Mouse (Mus musculus): Measurements from ENCODE around the gene Ppp1r10. TPM values are rescaled to one million over a fixed set of nuclear protein-coding genes. Genes with fewer than 3 reads are reported as not detected.

The Ppp1r10 gene
- 10 to 100 TPM; 17.7 to 25.5 TPM for total RNA-seq (2021)
- long read RNA-seq, experiment 1, partial matches to known transcripts, result 0 of 3 reads
- long read RNA-seq, experiment 1, other reads (novel, unspliced or antisense), result 1 of 3 reads
- long read RNA-seq, experiment 2, partial matches to known transcripts, result 7 of 9 reads
- long read RNA-seq, experiment 2, other reads (novel, unspliced or antisense), result 1 of 9 reads

GRCm38 (mm10) chr17:35916297-35917142 is at the start of gene Ppp1r10, which contains the start of gene Mrps18b:
Ppp1r10 (plus strand) TSS chr17:35916434.
Mrps18b (minus strand) TSS chr17:35916389.
- peak; percentile 99 for DNase-seq

- DNase-seq, result no peak
Observed at GRCm38 (mm10) chr17:35866911-35867890, 49.0 kb upstream of the Ppp1r10 start.

- DNase-seq, result peak; percentile 62
Observed at GRCm38 (mm10) chr17:35868165-35868820, 47.9 kb upstream of the Ppp1r10 start.

- no peak for DNase-seq
Observed at GRCm38 (mm10) chr17:35868961-35869345, 47.3 kb upstream of the Ppp1r10 start.

DNA sequence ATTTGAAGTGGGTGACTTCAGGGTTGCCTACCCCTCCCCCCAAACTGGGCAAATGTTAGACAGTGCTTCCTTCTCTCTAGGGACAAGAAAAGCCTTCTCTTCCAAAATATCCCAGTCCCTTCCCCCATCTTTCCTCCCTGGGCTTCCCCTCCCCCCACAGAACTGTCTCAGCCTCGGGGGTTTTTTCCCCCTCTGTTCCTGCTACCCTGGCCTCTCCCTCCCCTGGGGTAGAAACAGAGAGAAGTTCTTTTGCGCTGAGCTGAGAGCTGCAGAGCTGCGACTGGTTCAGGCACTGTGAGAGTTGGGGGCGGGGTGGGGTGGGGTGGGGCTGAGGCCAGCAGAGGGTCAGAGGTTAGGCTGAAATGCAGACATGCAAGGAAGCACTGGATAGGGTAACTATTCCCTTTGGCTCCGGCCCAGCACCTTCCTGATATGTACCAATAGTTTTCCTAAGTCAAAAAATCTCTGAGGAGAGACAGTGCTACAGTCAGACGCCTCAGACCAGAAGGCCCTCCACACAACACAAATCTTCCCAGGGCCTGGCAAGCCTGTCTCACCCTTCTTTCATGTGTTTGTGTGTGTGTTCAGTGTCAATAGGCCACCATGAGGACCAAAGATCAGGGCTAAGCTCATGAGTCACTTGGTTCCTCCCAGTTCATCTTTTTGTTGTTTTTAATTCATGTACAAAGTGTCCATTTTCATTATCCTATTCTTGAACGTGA is 46.7 kb upstream of the Ppp1r10 start:
- peak; percentile 47 for DNase-seq

- DNase-seq, result peak; percentile 75
Observed at GRCm38 (mm10) chr17:35870151-35870883, 45.9 kb upstream of the Ppp1r10 start.

- no peak for DNase-seq
Observed at GRCm38 (mm10) chr17:35870884-35871696, 45.1 kb upstream of the Ppp1r10 start.

GRCm38 (mm10) chr17:35873774-35874519 is 42.3 kb upstream of the Ppp1r10 start:
- DNase-seq, result peak; percentile 84

DNA sequence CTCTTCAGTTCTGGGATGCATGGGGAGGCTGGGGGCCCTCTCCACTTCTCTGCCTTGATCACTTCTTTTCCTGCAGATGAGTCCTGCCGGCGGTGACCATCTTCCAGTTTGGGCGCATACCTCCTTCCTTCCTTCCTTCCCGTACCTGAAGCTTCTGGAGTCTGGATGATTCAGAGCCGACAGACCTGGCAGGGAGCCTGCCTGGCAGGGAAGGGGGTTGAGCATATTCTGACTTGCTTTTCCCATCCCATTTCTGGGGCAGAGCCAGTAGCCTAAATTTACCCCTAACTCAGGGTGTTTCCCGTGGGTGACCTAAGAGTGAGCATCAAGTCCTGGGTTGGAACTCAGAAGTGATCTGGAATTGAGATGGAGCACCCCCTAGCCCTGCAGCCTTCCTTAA is 41.5 kb upstream of the Ppp1r10 start:
- no peak for DNase-seq

DNA sequence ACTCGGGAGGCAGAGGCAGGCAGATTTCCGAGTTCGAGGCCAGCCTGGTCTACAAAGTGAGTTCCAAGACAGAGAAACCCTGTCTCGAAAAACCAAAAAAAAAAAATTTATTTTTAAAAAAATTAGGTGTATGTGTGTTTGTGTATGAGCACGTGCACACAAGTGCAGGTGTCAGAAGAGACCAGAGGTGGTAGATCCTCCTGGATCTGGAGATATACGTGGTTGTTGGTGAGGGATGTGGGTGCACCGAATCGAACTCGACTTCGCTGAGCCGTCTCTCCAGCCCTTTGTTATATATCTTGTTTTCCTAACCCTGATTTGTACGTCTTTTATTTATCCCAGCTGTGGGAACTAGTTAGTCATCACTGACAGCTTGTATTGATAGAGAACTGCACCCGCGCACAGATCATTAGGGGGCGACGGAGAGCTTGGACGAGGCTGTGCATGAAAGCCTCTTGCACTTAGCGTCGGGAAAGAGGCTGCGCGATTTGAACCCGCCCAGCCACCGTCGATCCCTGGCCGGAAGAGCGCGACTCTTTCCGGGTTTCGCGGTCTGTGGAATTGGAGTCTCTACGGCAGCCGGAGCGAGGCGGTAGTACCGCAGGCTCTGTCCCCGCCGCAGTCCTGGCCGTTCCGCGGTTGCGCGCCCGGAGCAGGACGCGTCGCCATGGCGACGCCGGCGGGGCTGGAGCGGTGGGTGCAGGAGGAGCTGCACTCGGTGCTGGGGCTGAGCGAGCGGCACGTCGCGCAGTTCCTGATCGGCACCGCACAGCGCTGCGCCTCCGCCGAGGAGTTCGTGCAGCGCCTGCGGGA is 36.8 kb upstream of the Ppp1r10 start, which contains the start of gene Dhx16:
Gene Dhx16 (plus strand): TSS at position 575 of the 813 bp plus-strand sequence.
- DNase-seq, result peak; percentile 93

GRCm38 (mm10) chr17:35882924-35883323 is 33.3 kb upstream of the Ppp1r10 start:
- no peak for DNase-seq

- DNase-seq, result no peak
Observed at GRCm38 (mm10) chr17:35883777-35884176, 32.5 kb upstream of the Ppp1r10 start.

GRCm38 (mm10) chr17:35887725-35888124 is 28.5 kb upstream of the Ppp1r10 start:
- no peak for DNase-seq

GRCm38 (mm10) chr17:35896781-35897643 is 19.2 kb upstream of the Ppp1r10 start, which contains the start of gene 2310061I04Rik:
2310061I04Rik (minus strand) TSS chr17:35897431.
- peak; percentile 94 for DNase-seq

GRCm38 (mm10) chr17:35897644-35898573 is 18.3 kb upstream of the Ppp1r10 start:
- no peak for DNase-seq
